Mouse (Mus musculus): ENCODE measurements around the gene Map1s. TPM values are rescaled to one million over a fixed set of nuclear protein-coding genes. Genes with fewer than 3 reads are reported as not detected.

The Map1s gene
- polyA plus RNA-seq, 1 experiment: 62.2 TPM

GRCm38 (mm10) chr8:70905463-70905830 lies 285 bp upstream of the Map1s start:
- H3K4me1 ChIP-seq (ENCODE audit: control insufficient read depth, insufficient read depth, low read length): peaks cover 3% of the 10 kb centered on the region; the same call in 1 of the 2 replicates
- H3K27ac ChIP-seq (ENCODE audit: insufficient read depth, low read length): 0 out of 2 replicates have a peak overlapping the region, but pooled peaks have one; percentile 4
- H3K4me3 ChIP-seq (ENCODE audit: insufficient read depth, low read length): peak overlapping the region; percentile 65
- no peak for TF ChIP-seq POLR2A (IDR thresholded peaks at IDR 0.05; ENCODE audit: extremely low read depth, insufficient read depth, low read length)
- TF ChIP-seq CTCF (IDR thresholded peaks at IDR 0.05; ENCODE audit: extremely low read depth, insufficient read depth, low read length): no peak

- Histone ChIP-seq H3K4me1 (ENCODE audit: control insufficient read depth, insufficient read depth, low read length) (peaks cover 3% of the 10 kb centered on the region; the same call in 1 of the 2 replicates), H3K4me3 (ENCODE audit: insufficient read depth, low read length) (no peak overlapping the region), H3K27ac (ENCODE audit: insufficient read depth, low read length) (no peak overlapping the region)
- TF ChIP-seq POLR2A (IDR thresholded peaks at IDR 0.05; ENCODE audit: extremely low read depth, insufficient read depth, low read length): no peak
- no peak for TF ChIP-seq CTCF (IDR thresholded peaks at IDR 0.05; ENCODE audit: extremely low read depth, insufficient read depth, low read length)
Measured at GRCm38 (mm10) chr8:70907518-70907917, 1.8 kb downstream of the Map1s start.

DNA sequence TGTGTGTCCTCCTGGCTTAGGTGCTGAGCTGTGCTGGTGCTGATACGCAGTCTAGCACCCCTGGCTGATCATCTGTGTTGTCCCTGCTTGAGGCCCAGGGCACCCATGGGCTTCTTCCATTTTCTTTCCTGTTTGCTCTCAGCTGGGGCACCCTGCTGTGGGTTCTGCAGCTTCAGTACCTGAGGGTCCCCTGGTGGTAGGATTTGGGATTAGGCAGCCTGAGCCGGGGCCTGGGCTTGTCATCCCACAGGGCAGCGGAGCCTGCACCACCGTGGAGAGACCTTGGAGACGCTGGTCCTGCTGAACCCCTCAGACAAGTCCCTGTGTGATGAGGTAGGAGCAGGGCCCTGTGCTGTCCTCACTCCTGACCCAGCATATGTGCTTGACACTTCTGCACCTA lies 5.9 kb downstream of the Map1s start:
- no peak overlapping the region for H3K27ac ChIP-seq (ENCODE audit: insufficient read depth, low read length)
- H3K4me3 ChIP-seq (ENCODE audit: insufficient read depth, low read length): no peak overlapping the region
- H3K4me1 ChIP-seq (ENCODE audit: control insufficient read depth, insufficient read depth, low read length): peaks cover 3% of the 10 kb centered on the region; the same call in 1 of the 2 replicates
- no peak for TF ChIP-seq POLR2A (IDR thresholded peaks at IDR 0.05; ENCODE audit: extremely low read depth, insufficient read depth, low read length)
- no peak for TF ChIP-seq CTCF (IDR thresholded peaks at IDR 0.05; ENCODE audit: extremely low read depth, insufficient read depth, low read length)

DNA sequence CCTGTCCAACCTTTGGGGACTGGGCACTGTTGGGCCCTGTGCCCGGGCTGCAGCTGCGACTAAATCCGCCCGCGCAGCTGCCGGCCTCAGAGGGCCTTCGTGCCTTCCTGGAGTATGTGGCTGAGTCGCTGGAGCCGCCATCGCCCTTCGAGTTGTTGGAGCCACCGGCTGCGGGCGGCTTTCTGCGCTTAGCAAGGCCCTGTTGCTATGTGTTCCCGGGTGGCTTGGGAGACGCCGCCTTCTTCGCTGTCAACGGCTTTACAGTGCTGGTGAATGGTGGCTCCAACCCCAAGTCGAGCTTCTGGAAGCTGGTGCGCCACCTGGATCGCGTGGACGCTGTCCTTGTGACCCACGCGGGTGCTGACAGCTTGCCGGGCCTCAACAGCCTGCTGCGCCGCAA lies 7.2 kb downstream of the Map1s start:
- TF ChIP-seq POLR2A (IDR thresholded peaks at IDR 0.05; ENCODE audit: extremely low read depth, insufficient read depth, low read length) (no peak), CTCF (IDR thresholded peaks at IDR 0.05; ENCODE audit: extremely low read depth, insufficient read depth, low read length) (no peak)
- H3K4me3 ChIP-seq (ENCODE audit: insufficient read depth, low read length): no peak overlapping the region
- no peaks in the 10 kb centered on the region for H3K4me1 ChIP-seq (ENCODE audit: control insufficient read depth, insufficient read depth, low read length)
- no peak overlapping the region for H3K27ac ChIP-seq (ENCODE audit: insufficient read depth, low read length)

- no peak overlapping the region for H3K4me3 ChIP-seq (ENCODE audit: insufficient read depth, low read length)
- no peaks in the 10 kb centered on the region for H3K4me1 ChIP-seq (ENCODE audit: control insufficient read depth, insufficient read depth, low read length)
- no peak overlapping the region for H3K27ac ChIP-seq (ENCODE audit: insufficient read depth, low read length)
- TF ChIP-seq POLR2A (IDR thresholded peaks at IDR 0.05; ENCODE audit: extremely low read depth, insufficient read depth, low read length) (no peak), CTCF (IDR thresholded peaks at IDR 0.05; ENCODE audit: extremely low read depth, insufficient read depth, low read length) (no peak)
Measured at GRCm38 (mm10) chr8:70913523-70913922, 7.8 kb downstream of the Map1s start.

GRCm38 (mm10) chr8:70914704-70915103 lies 9.0 kb downstream of the Map1s start:
- H3K4me1 ChIP-seq (ENCODE audit: control insufficient read depth, insufficient read depth, low read length): no peaks in the 10 kb centered on the region
- H3K4me3 ChIP-seq (ENCODE audit: insufficient read depth, low read length): no peak overlapping the region
- TF ChIP-seq POLR2A (IDR thresholded peaks at IDR 0.05; ENCODE audit: extremely low read depth, insufficient read depth, low read length): no peak
- TF ChIP-seq CTCF (IDR thresholded peaks at IDR 0.05; ENCODE audit: extremely low read depth, insufficient read depth, low read length): no peak
- no peak overlapping the region for H3K27ac ChIP-seq (ENCODE audit: insufficient read depth, low read length)

DNA sequence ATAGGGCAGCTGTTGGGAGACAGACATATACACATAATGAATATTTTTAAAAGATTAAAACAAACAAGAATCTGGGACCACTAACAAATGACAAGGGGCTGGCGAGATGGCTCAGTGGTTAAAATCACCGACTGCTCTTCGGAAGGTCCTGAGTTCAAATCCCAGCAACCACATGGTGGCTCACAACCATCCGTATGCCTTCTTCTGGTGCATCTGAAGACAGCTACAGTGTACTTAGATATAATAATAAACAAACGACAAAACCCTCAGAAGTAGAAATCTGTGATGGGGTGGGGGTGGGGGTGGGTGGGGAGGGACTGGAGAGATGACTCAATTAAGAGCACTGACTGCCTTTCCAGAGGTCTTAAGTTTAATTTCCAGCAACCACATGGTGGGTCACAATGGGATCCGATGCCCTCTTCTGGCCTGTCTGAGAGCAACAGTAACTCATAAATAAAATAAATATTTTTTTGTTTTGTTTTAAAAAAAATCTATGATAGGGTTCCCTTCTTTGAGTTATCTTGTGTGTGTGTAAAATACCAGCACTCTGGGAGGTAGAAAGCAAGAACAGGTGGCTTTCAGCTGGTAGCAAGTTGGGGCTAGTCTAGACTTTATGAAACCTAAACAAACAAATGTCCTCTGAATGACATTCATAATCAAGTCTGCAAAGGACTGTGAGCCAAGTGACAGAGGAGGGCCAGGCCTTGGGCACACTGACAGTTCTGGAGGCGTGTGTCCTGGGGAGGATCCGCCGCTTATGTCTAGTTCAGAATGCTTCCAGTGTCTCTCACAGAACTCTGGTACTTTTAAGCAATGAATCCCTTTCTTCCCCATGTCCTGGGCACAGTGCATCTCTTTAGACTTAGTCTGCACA lies 14.6 kb downstream of the Map1s start:
- no peak overlapping the region for H3K27ac ChIP-seq (ENCODE audit: insufficient read depth, low read length)
- no peaks in the 10 kb centered on the region for H3K4me1 ChIP-seq (ENCODE audit: control insufficient read depth, insufficient read depth, low read length)
- TF ChIP-seq POLR2A (IDR thresholded peaks at IDR 0.05; ENCODE audit: extremely low read depth, insufficient read depth, low read length): no peak
- H3K4me3 ChIP-seq (ENCODE audit: insufficient read depth, low read length): no peak overlapping the region

DNA sequence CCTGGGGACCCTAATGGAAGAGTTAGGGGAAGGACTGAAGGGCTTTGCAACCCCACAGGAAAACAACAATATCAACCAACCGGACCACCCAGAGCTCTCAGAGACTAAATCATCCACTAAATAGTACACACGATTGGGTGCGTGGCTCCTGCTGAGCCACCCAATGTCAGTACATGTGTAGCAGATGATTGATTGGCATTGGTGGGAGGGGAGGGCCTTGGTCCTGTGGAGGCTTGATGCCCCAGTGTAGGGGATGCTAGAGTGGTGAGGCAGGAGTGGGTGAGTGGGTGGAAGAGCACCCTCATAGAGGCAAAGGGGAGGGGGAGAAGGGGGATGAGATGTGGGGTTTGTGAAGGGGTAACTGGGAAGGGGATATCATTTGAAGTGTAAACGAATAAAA lies 18.4 kb downstream of the Map1s start:
- TF ChIP-seq CTCF (IDR thresholded peaks at IDR 0.05; ENCODE audit: extremely low read depth, insufficient read depth, low read length): no peak
- no peak for TF ChIP-seq POLR2A (IDR thresholded peaks at IDR 0.05; ENCODE audit: extremely low read depth, insufficient read depth, low read length)
- Histone ChIP-seq H3K4me3 (ENCODE audit: insufficient read depth, low read length) (no peak overlapping the region), H3K27ac (ENCODE audit: insufficient read depth, low read length) (no peak overlapping the region), H3K4me1 (ENCODE audit: control insufficient read depth, insufficient read depth, low read length) (peaks cover 3% of the 10 kb centered on the region)

DNA sequence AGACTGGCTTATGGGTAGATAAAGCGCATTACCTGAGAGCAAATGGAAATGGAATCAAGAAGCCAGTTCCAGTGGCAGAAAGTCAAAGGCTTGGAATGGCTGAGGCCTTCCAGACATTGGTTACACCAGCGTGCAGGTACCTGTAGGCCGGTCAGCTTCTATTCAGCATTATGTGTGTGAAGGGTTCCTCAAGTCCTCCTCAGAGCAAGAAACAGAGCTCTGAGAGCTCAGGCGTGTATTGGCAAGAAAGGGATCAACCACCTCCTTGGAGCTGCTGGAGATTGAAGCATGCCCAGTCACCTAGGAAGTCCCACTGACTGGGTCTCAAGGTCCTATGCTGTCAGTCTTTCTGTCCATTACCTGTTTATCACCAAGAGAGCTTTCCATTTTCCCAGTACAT lies 20.0 kb downstream of the Map1s start:
- Histone ChIP-seq H3K27ac (ENCODE audit: insufficient read depth, low read length) (no peak overlapping the region), H3K4me1 (ENCODE audit: control insufficient read depth, insufficient read depth, low read length) (peaks cover 3% of the 10 kb centered on the region), H3K4me3 (ENCODE audit: insufficient read depth, low read length) (no peak overlapping the region)
- TF ChIP-seq CTCF (IDR thresholded peaks at IDR 0.05; ENCODE audit: extremely low read depth, insufficient read depth, low read length): no peak

DNA sequence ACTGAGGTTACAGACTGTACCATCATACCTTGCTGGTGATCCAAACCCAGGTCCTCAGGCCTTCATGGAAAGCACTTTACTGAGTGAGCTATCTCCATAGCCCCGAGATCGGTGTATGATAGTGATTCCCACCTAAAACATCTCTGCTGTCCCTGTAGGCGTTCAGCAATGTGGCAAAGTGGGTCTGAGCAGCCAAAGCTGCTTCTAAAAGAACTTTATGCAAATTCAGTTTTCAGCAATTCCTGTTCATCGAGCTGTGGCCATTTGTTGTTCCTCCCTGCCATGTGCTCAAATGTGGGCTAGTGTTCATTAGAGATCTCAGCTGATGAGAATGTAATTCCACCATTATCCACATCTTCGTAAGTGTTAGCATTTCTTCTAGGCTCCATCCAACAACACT lies 20.7 kb downstream of the Map1s start:
- peaks cover 3% of the 10 kb centered on the region for H3K4me1 ChIP-seq (ENCODE audit: control insufficient read depth, insufficient read depth, low read length)
- no peak overlapping the region for H3K4me3 ChIP-seq (ENCODE audit: insufficient read depth, low read length)
- TF ChIP-seq CTCF (IDR thresholded peaks at IDR 0.05; ENCODE audit: extremely low read depth, insufficient read depth, low read length): no peak
- TF ChIP-seq POLR2A (IDR thresholded peaks at IDR 0.05; ENCODE audit: extremely low read depth, insufficient read depth, low read length): no peak
- H3K27ac ChIP-seq (ENCODE audit: insufficient read depth, low read length): no peak overlapping the region

Data from cortical plate, adult 2 months (tissue).